Comparison of ENCODE assay signal across 26 mouse cellular contexts in genomic region chr1:105433949-105434348, GRCm38 (mm10).
DNase-seq lines count a peak whose midpoint lies in the region; ATAC-seq lines count a peak whose summit lies in the region.
"Had no signal": no experiment of that assay in that cellular context is flagged by ENCODE, and none has a peak within 500 bp of the region (broad histone marks: within the 10 kb centered on the region; RNA-seq: fewer than 3 reads in every experiment).

No protein-coding gene starts in this region.

- no peak for ATAC-seq in intestine, embryonic 16.5 days
- ATAC-seq: forebrain, embryonic 13.5 days; hindbrain, postnatal 0 days; intestine, embryonic 15.5 days had no signal

- no peak overlapping the region for H3K4me2 ChIP-seq in intestine, embryonic 16.5 days (ENCODE audit: low read depth, low read length)
- H3K4me2 ChIP-seq: forebrain, embryonic 13.5 days; heart, embryonic 15.5 days; intestine, embryonic 15.5 days; liver, embryonic 15.5 days; lung, embryonic 14.5 days; midbrain, embryonic 12.5 days; neural tube, embryonic 12.5 days; stomach, embryonic 15.5 days had no signal

- no peaks in the 10 kb centered on the region for H3K36me3 ChIP-seq in intestine, embryonic 16.5 days (ENCODE audit: control insufficient read depth, insufficient read depth, low read length)
- H3K36me3 ChIP-seq: heart, embryonic 15.5 days; intestine, embryonic 15.5 days; liver, embryonic 15.5 days; midbrain, embryonic 12.5 days; neural tube, embryonic 12.5 days; stomach, embryonic 15.5 days had no signal

- H3K4me1 ChIP-seq in intestine, embryonic 16.5 days (ENCODE audit: control insufficient read depth, insufficient read depth, low read length): 0 out of 2 replicates have a peak, but pooled peaks cover 3% of the 10 kb centered on the region
- H3K4me1 ChIP-seq: forebrain, embryonic 13.5 days; intestine, embryonic 15.5 days; liver, embryonic 15.5 days; midbrain, embryonic 12.5 days; neural tube, embryonic 12.5 days; stomach, embryonic 15.5 days had no signal

- H3K27me3 ChIP-seq in intestine, embryonic 16.5 days (replicated peaks; ENCODE audit: control insufficient read depth, insufficient read depth, low read length): no peaks in the 10 kb centered on the region
- H3K27me3 ChIP-seq: forebrain, embryonic 13.5 days; heart, embryonic 15.5 days; intestine, embryonic 15.5 days; liver, embryonic 15.5 days; neural tube, embryonic 12.5 days; stomach, embryonic 15.5 days had no signal

- no peak overlapping the region for H3K9ac ChIP-seq in intestine, embryonic 16.5 days (ENCODE audit: low read depth, low read length)
- H3K9ac ChIP-seq: forebrain, embryonic 13.5 days; heart, embryonic 15.5 days; intestine, embryonic 15.5 days; liver, embryonic 15.5 days; lung, embryonic 14.5 days; midbrain, embryonic 12.5 days; neural tube, embryonic 12.5 days; stomach, embryonic 15.5 days had no signal

- no peak overlapping the region for H3K27ac ChIP-seq in intestine, embryonic 16.5 days (ENCODE audit: low read length)
- H3K27ac ChIP-seq: forebrain, embryonic 13.5 days; heart, embryonic 15.5 days; hindbrain, postnatal 0 days; intestine, embryonic 15.5 days; liver, embryonic 15.5 days; midbrain, embryonic 12.5 days; neural tube, embryonic 12.5 days; stomach, embryonic 15.5 days had no signal

- WGBS in intestine, embryonic 16.5 days: 77% methylated on average over 2 of the region's 2 CpGs

- no peak overlapping the region for H3K4me3 ChIP-seq in intestine, embryonic 16.5 days (ENCODE audit: low read length)
- H3K4me3 ChIP-seq: forebrain, embryonic 13.5 days; heart, embryonic 15.5 days; intestine, embryonic 15.5 days; liver, embryonic 15.5 days; midbrain, embryonic 12.5 days; myocyte; neural tube, embryonic 12.5 days; stomach, embryonic 15.5 days had no signal

- H3K9me3 ChIP-seq in intestine, embryonic 16.5 days (ENCODE audit: control insufficient read depth, low read length): no peaks in the 10 kb centered on the region
- H3K9me3 ChIP-seq: forebrain, embryonic 13.5 days; heart, embryonic 15.5 days; intestine, embryonic 15.5 days; liver, embryonic 15.5 days; midbrain, embryonic 12.5 days; neural tube, embryonic 12.5 days; stomach, embryonic 15.5 days had no signal

- peak; percentile 5 for DNase-seq in right cerebral cortex, postnatal 25 days
- DNase-seq in right cerebral cortex, postnatal 4 days: no peak
- DNase-seq in cerebellum, adult 18-20 months: peak; percentile 39 to 55
- peak; percentile 56 to 65 for DNase-seq in cerebellum, postnatal 10 days
- no peak for DNase-seq in retina, embryonic 14.5 days (ENCODE audit: low spot score)
- DNase-seq in kidney, adult 9 months: no peak
- DNase-seq: adrenal gland, adult 2 months; adrenal gland, postnatal 36 days; B cell, adult 2 months; kidney, adult 8-10 months; kidney, postnatal 10 days; layer of hippocampus, postnatal 36 days; liver; lung, embryonic 14.5 days; lung, postnatal 14 days; thymus, postnatal 14 days had no signal

Comparison
In these comparisons a context has a peak if more than half of its experiments do, and no peak if none do; other contexts are left out.
1. DNase-seq: peak in right cerebral cortex, postnatal 25 days (single experiment), cerebellum, adult 18-20 months (2 of 2) and cerebellum, postnatal 10 days (2 of 2); none in right cerebral cortex, postnatal 4 days (single experiment), retina, embryonic 14.5 days (single experiment) and kidney, adult 9 months (single experiment).